Comparison of ENCODE assay signal across 9 mouse cellular contexts in genomic region chr9:116138595-116139134, GRCm38 (mm10). TPM values are rescaled to one million over a fixed set of nuclear protein-coding genes. Genes with fewer than 3 reads are reported as not detected.
DNase-seq lines count a peak whose midpoint lies in the region; ATAC-seq and TF ChIP-seq lines count a peak whose summit lies in the region.
"Had no signal": no experiment of that assay in that cellular context is flagged by ENCODE, and none has a peak within 500 bp of the region (broad histone marks: within the 10 kb centered on the region; RNA-seq: fewer than 3 reads in every experiment).

No protein-coding gene starts in this region.

- H3K79me2 ChIP-seq in CH12.LX (replicated peaks; ENCODE audit: control insufficient read depth, extremely low read depth, insufficient read depth, poor library complexity, severe bottlenecking) = peaks cover 76% of the 10 kb centered on the region

- DNase-seq in cerebellum, adult 11-12 months = peak; percentile 4
- peak; percentile 50 for DNase-seq in CH12.LX (ENCODE audit: extremely low read depth)
- peak; percentile 61 for DNase-seq in limb, embryonic 14.5 days (ENCODE audit: low spot score)
- DNase-seq in thymus, postnatal 25 days = peak; percentile 64
- no peak for DNase-seq in lung, postnatal 4 days
- no peak for DNase-seq in gastrocnemius, postnatal 10 days

- TF ChIP-seq EP300 in CH12.LX (IDR thresholded peaks at IDR 0.05; ENCODE audit: low read length) = 0 out of 2 replicates have a peak, but pooled peaks have one; percentile 34

- 38% methylated on average over 11 of the region's 11 CpGs for WGBS in forebrain, embryonic 16.5 days
- 22% methylated on average over 11 of the region's 11 CpGs for WGBS in limb, embryonic 14.5 days

- no peak for TF ChIP-seq RAD21 in CH12.LX (IDR thresholded peaks at IDR 0.05; ENCODE audit: low read depth, low read length)

- no peaks in the 10 kb centered on the region for H3K9me3 ChIP-seq in CH12.LX (replicated peaks; ENCODE audit: low read length)
- no peaks in the 10 kb centered on the region for H3K9me3 ChIP-seq in forebrain, embryonic 16.5 days (ENCODE audit: control insufficient read depth, low read length)
- H3K9me3 ChIP-seq in limb, embryonic 14.5 days (ENCODE audit: control insufficient read depth, low read length) = no peaks in the 10 kb centered on the region

- peak overlapping the region; percentile 32; the same call in 1 of the 2 replicates for H3K4me2 ChIP-seq in CH12.LX (ENCODE audit: insufficient read depth, low read depth, poor library complexity, severe bottlenecking)
- H3K4me2 ChIP-seq in forebrain, embryonic 16.5 days (ENCODE audit: low read length) = no peak overlapping the region
- H3K4me2 ChIP-seq in limb, embryonic 14.5 days (replicated peaks; ENCODE audit: low read depth, low read length, severe bottlenecking) = no peak overlapping the region

- no peaks in the 10 kb centered on the region for H3K27me3 ChIP-seq in CH12.LX (replicated peaks)
- H3K27me3 ChIP-seq in forebrain, embryonic 16.5 days (replicated peaks; ENCODE audit: control insufficient read depth, insufficient read depth, low read length) = no peaks in the 10 kb centered on the region
- H3K27me3 ChIP-seq in limb, embryonic 14.5 days (ENCODE audit: control insufficient read depth, insufficient read depth, low read length) = no peaks in the 10 kb centered on the region

- in situ Hi-C loops in CH12.LX (cut with MboI; ENCODE audit: low pct_ligation_motif_present, low pct_unique_long_range_greater_than_20kb, low sequenced_read_pairs) = loop anchor here (5.0 to 10.0 kb wide), 2 partner anchors 34 to 246 kb away; no protein-coding TSS in a partner anchor

- TF ChIP-seq POLR2A in CH12.LX (IDR thresholded peaks at IDR 0.05; ENCODE audit: low read depth, low read length) = peak; percentile 36; the same call in 1 of the 2 replicates
- no peak for TF ChIP-seq POLR2A in limb, embryonic 14.5 days (IDR thresholded peaks at IDR 0.05; ENCODE audit: borderline replicate concordance, extremely low read depth, insufficient read depth, insufficient read length)

- TF ChIP-seq CTCF in CH12.LX (conservative IDR thresholded peaks at IDR 0.05 in 1 of 2, IDR thresholded peaks at IDR 0.05 in 1 of 2; ENCODE audit: low read depth in 2 of 2, low read length in 2 of 2) = no peak

- H3K4me3 ChIP-seq in CH12.LX (replicated peaks in 1 of 3; ENCODE audit: low read depth in 2 of 3, low read length in 2 of 3, poor library complexity in 1 of 3) = no peak overlapping the region
- no peak overlapping the region for H3K4me3 ChIP-seq in forebrain, embryonic 16.5 days (replicated peaks; ENCODE audit: low read length)
- no peak overlapping the region for H3K4me3 ChIP-seq in limb, embryonic 14.5 days (replicated peaks; ENCODE audit: low read length)
- H3K4me3 ChIP-seq: erythroblast, embryonic 14.5 days had no signal

- ATAC-seq in cerebellum, adult (ENCODE audit: insufficient number of reproducible peaks, low FRiP score, low TSS enrichment) = no peak
- ATAC-seq in forebrain, embryonic 16.5 days = peak; percentile 47; the same call in 1 of the 2 replicates
- ATAC-seq in limb, embryonic 14.5 days (ENCODE audit: low FRiP score, low read depth) = peak; percentile 67; the same call in 1 of the 2 replicates

- peaks cover 16 to 60% of the 10 kb centered on the region in 2 experiments for H3K36me3 ChIP-seq in CH12.LX (replicated peaks in 1 of 2; ENCODE audit: control insufficient read depth in 1 of 2, insufficient read depth in 1 of 2, low read length in 1 of 2)
- no peaks in the 10 kb centered on the region for H3K36me3 ChIP-seq in forebrain, embryonic 16.5 days (ENCODE audit: control insufficient read depth, insufficient read depth)
- no peaks in the 10 kb centered on the region; the same call in 1 of the 2 replicates for H3K36me3 ChIP-seq in limb, embryonic 14.5 days (ENCODE audit: control insufficient read depth, insufficient read depth, low read length)

- dilution Hi-C loops in CH12.LX (cut with MboI; ENCODE audit: extremely low pct_ligation_motif_present, extremely low pct_unique_long_range_greater_than_20kb, low sequenced_read_pairs) = no loop called here

- H3K4me1 ChIP-seq in CH12.LX (ENCODE audit: control insufficient read depth in 1 of 2, insufficient read depth in 2 of 2) = peaks cover 36 to 86% of the 10 kb centered on the region in 2 experiments
- peaks cover 7% of the 10 kb centered on the region; the same call in 1 of the 2 replicates for H3K4me1 ChIP-seq in forebrain, embryonic 16.5 days (replicated peaks; ENCODE audit: control insufficient read depth, insufficient read depth, low read length)
- H3K4me1 ChIP-seq in limb, embryonic 14.5 days (ENCODE audit: control insufficient read depth, insufficient read depth, low read length) = peaks cover 15% of the 10 kb centered on the region

- H3K9ac ChIP-seq in CH12.LX (ENCODE audit: insufficient read depth, low read depth) = peak overlapping the region; percentile 47; the same call in 1 of the 2 replicates
- no peak overlapping the region for H3K9ac ChIP-seq in forebrain, embryonic 16.5 days (replicated peaks; ENCODE audit: low read depth, low read length)
- H3K9ac ChIP-seq in limb, embryonic 14.5 days (ENCODE audit: low read depth, low read length, severe bottlenecking) = peak overlapping the region; percentile 21; the same call in 1 of the 2 replicates

- peak overlapping the region; percentile 73 for H3K27ac ChIP-seq in CH12.LX (ENCODE audit: insufficient read depth, low read depth)
- peak overlapping the region; percentile 7; the same call in 1 of the 2 replicates for H3K27ac ChIP-seq in forebrain, embryonic 16.5 days (ENCODE audit: low read length)
- H3K27ac ChIP-seq in limb, embryonic 14.5 days (replicated peaks; ENCODE audit: low read depth, low read length) = peak overlapping the region; percentile 61

TF ChIP-seq in CH12.LX, 34 proteins besides CTCF, POLR2A, EP300 and RAD21:
- TF ChIP-seq USF1 (IDR thresholded peaks at IDR 0.05; ENCODE audit: low read depth, low read length) (peak; percentile 38), ZC3H11A (IDR thresholded peaks at IDR 0.05; ENCODE audit: low read depth, low read length) (no peak), UBTF (IDR thresholded peaks at IDR 0.05; ENCODE audit: low read depth, low read length) (0 out of 2 replicates have a peak, but pooled peaks have one; percentile 35), MAZ (IDR thresholded peaks at IDR 0.05; ENCODE audit: low read depth, low read length) (no peak), SIN3A (IDR thresholded peaks at IDR 0.05; ENCODE audit: low read length) (peak; percentile 63; the same call in 1 of the 2 replicates), TCF12 (IDR thresholded peaks at IDR 0.05; ENCODE audit: low read depth, low read length) (peak; percentile 80), HCFC1 (IDR thresholded peaks at IDR 0.05; ENCODE audit: low read depth, low read length) (no peak), CHD1 (IDR thresholded peaks at IDR 0.05; ENCODE audit: low read depth, low read length) (no peak), ZMIZ1 (IDR thresholded peaks at IDR 0.05; ENCODE audit: low read depth, low read length) (no peak), ETS1 (conservative IDR thresholded peaks at IDR 0.05; ENCODE audit: low read depth, low read length) (peak; percentile 40), KAT2A (IDR thresholded peaks at IDR 0.05; ENCODE audit: insufficient replicate concordance, low read length) (no peak), BHLHE40 (IDR thresholded peaks at IDR 0.05; ENCODE audit: low read depth, low read length) (peak; percentile 62), SMC3 (IDR thresholded peaks at IDR 0.05; ENCODE audit: low read depth, low read length) (no peak), NRF1 (IDR thresholded peaks at IDR 0.05; ENCODE audit: low read depth, low read length) (no peak), ZNF384 (IDR thresholded peaks at IDR 0.05; ENCODE audit: low read depth, low read length) (peak; percentile 63), IRF4 (IDR thresholded peaks at IDR 0.05; ENCODE audit: low read depth, low read length) (0 out of 2 replicates have a peak, but pooled peaks have one; percentile 8), MYC (IDR thresholded peaks at IDR 0.05; ENCODE audit: low read depth, low read length) (peak; percentile 45; the same call in 1 of the 2 replicates), MEF2A (IDR thresholded peaks at IDR 0.05; ENCODE audit: borderline replicate concordance, low read depth, low read length) (no peak), CHD2 (IDR thresholded peaks at IDR 0.05; ENCODE audit: low read length) (no peak; the same call in 1 of the 2 replicates), PAX5 (IDR thresholded peaks at IDR 0.05; ENCODE audit: low read length) (no peak), JUND (conservative IDR thresholded peaks at IDR 0.05; ENCODE audit: low read depth, low read length) (no peak), USF2 (conservative IDR thresholded peaks at IDR 0.05; ENCODE audit: low read depth, low read length) (no peak), MAX (IDR thresholded peaks at IDR 0.05; ENCODE audit: low read length) (peak; percentile 63), JUN (IDR thresholded peaks at IDR 0.05; ENCODE audit: insufficient read depth, low read depth, low read length) (no peak), MXI1 (IDR thresholded peaks at IDR 0.05; ENCODE audit: low read depth, low read length) (peak; percentile 75; the same call in 1 of the 2 replicates)

RNA-seq across cellular contexts. Expression of gene Tgfbr2, which starts 36.5 kb away (rescaled TPM):
- 43.0 and 46.3 TPM in 2 replicates for total RNA-seq in CH12.LX (2012; rRNA removed)
- total RNA-seq in CH12.LX (2014; rRNA removed) = 19.6 and 21.2 TPM in 2 replicates
- 37.4 and 42.8 TPM in 2 replicates for polyA plus RNA-seq in CH12.LX (2012; ENCODE audit: insufficient read length, low read depth)
- polyA plus RNA-seq in forebrain, embryonic 16.5 days (2015; fragmentation: Nextera tagmentation; extraction: Ambion mirVana) = 6.5 and 8.8 TPM in 2 replicates
- polyA plus RNA-seq in limb, embryonic 14.5 days (2012; rRNA removed) = 58.8 and 73.8 TPM in 2 replicates
- 67.2 and 71.5 TPM in 2 replicates for polyA plus RNA-seq in limb, embryonic 14.5 days (2014; fragmentation: Nextera tagmentation; extraction: Ambion mirVana)
- total RNA-seq in gastrocnemius, postnatal 10 days (2021) = 10 to 100 TPM; 39.2 to 50.0 TPM

Comparison
In these comparisons a context has a peak if more than half of its experiments do, and no peak if none do; other contexts are left out.
1. DNase-seq: peak in cerebellum, adult 11-12 months (single experiment), CH12.LX (single experiment), limb, embryonic 14.5 days (single experiment) and thymus, postnatal 25 days (single experiment); none in lung, postnatal 4 days (0 of 2) and gastrocnemius, postnatal 10 days (single experiment).
2. H3K27ac ChIP-seq: peak in every context shown above with its lines; median percentile 73 in CH12.LX; 61 in limb, embryonic 14.5 days; 7 in forebrain, embryonic 16.5 days.